Mouse (Mus musculus): Measurements from ENCODE around the gene Acvr1b.

- TF ChIP-seq POLR2A (IDR thresholded peaks at IDR 0.05; ENCODE audit: insufficient read length, low read depth) (peak; percentile 54), CEBPB (IDR thresholded peaks at IDR 0.05; ENCODE audit: insufficient read depth, poor library complexity, severe bottlenecking) (no peak), SRF (IDR thresholded peaks at IDR 0.05; ENCODE audit: control insufficient read depth, insufficient read length, low read depth) (no peak), USF1 (IDR thresholded peaks at IDR 0.05; ENCODE audit: low read depth) (peak; percentile 10), MAX (IDR thresholded peaks at IDR 0.05; ENCODE audit: low read depth) (no peak)
Measured at GRCm38 (mm10) chr15:101260387-101260786, 86.5 kb downstream of the Acvr1b start.

Measured in myocyte (in vitro differentiated cells).